Comparison of ENCODE assay signal across 22 mouse cellular contexts in genomic region chr5:108667370-108667769, GRCm38 (mm10). TPM values are rescaled to one million over a fixed set of nuclear protein-coding genes. Genes with fewer than 3 reads are reported as not detected.
DNase-seq lines count a peak whose midpoint lies in the region; ATAC-seq and TF ChIP-seq lines count a peak whose summit lies in the region.
"Had no signal": no experiment of that assay in that cellular context is flagged by ENCODE, and none has a peak within 500 bp of the region (broad histone marks: within the 10 kb centered on the region; RNA-seq: fewer than 3 reads in every experiment).

No protein-coding gene starts in this region.

- peaks cover 12% of the 10 kb centered on the region for H3K4me1 ChIP-seq in midbrain, embryonic 11.5 days (ENCODE audit: control insufficient read depth, insufficient read depth, low read length)
- H3K4me1 ChIP-seq in midbrain, embryonic 16.5 days (ENCODE audit: control insufficient read depth, insufficient read depth, low read length) = peaks cover 11% of the 10 kb centered on the region
- H3K4me1 ChIP-seq in MEL (ENCODE audit: control insufficient read depth in 1 of 2, insufficient read depth in 2 of 2, low read length in 2 of 2) = peaks cover 15 to 22% of the 10 kb centered on the region in 2 experiments
- peaks cover 7% of the 10 kb centered on the region; the same call in 1 of the 2 replicates for H3K4me1 ChIP-seq in forebrain, embryonic 11.5 days (replicated peaks; ENCODE audit: control insufficient read depth, insufficient read depth, low read length)

- ATAC-seq in midbrain, embryonic 11.5 days (ENCODE audit: low FRiP score) = no peak
- ATAC-seq in midbrain, embryonic 16.5 days = no peak
- ATAC-seq in forebrain, embryonic 11.5 days (replicated peaks; ENCODE audit: low FRiP score) = no peak
- ATAC-seq: activated CD4-positive, CD25-positive, alpha-beta regulatory T cell, adult 4 months; CD4-positive, CD25-positive, alpha-beta regulatory T cell, adult 4 months; Patski had no signal

- TF ChIP-seq EP300 in MEL (IDR thresholded peaks at IDR 0.05; ENCODE audit: low read depth in 1 of 2, low read length in 2 of 2) = peak; percentile 61 to 79

- H3K4me2 ChIP-seq in midbrain, embryonic 11.5 days = no peak overlapping the region
- no peak overlapping the region for H3K4me2 ChIP-seq in midbrain, embryonic 16.5 days (ENCODE audit: low read length)
- no peak overlapping the region for H3K4me2 ChIP-seq in forebrain, embryonic 11.5 days (ENCODE audit: low read depth, low read length, severe bottlenecking)

- no peak for DNase-seq in gastrocnemius, adult 2 months
- no peak for DNase-seq in gastrocnemius, postnatal 10 days
- DNase-seq in left cerebral cortex, adult 2 months (ENCODE audit: extremely low spot score in 1 of 2, low spot score in 2 of 2) = no peak
- no peak for DNase-seq in left cerebral cortex, postnatal 25 days (ENCODE audit: low spot score in 2 of 2)
- peak; percentile 23 for DNase-seq in midbrain, embryonic 11.5 days (ENCODE audit: low spot score, missing footprints)
- peak; percentile 38 for DNase-seq in MEL (ENCODE audit: low read depth, low spot score)
- DNase-seq in forebrain, embryonic 11.5 days (ENCODE audit: low spot score) = no peak
- DNase-seq: adrenal gland, adult 2 months; adrenal gland, adult 8-10 months; adrenal gland, postnatal 10 days; adrenal gland, postnatal 14 days; adrenal gland, postnatal 25 days; adrenal gland, postnatal 36 days; B cell, adult 2 months; cerebellum, adult 11 months; cerebellum, adult 11-12 months; cerebellum, adult 18-20 months had no signal

- no peaks in the 10 kb centered on the region; the same call in 1 of the 2 replicates for H3K36me3 ChIP-seq in midbrain, embryonic 11.5 days (ENCODE audit: control insufficient read depth, insufficient read depth, low read length)
- peaks cover 11% of the 10 kb centered on the region for H3K36me3 ChIP-seq in midbrain, embryonic 16.5 days (ENCODE audit: control insufficient read depth, insufficient read depth, low read length)
- peaks cover 0 to 13% of the 10 kb centered on the region in 2 experiments; a peak in 2 of 4 replicates for H3K36me3 ChIP-seq in MEL (ENCODE audit: control insufficient read depth in 1 of 2, insufficient read depth in 2 of 2, low read length in 2 of 2)
- peaks cover 2% of the 10 kb centered on the region; the same call in 1 of the 2 replicates for H3K36me3 ChIP-seq in forebrain, embryonic 11.5 days (ENCODE audit: control insufficient read depth, insufficient read depth, low read length)

- intact Hi-C loops in gastrocnemius, adult 2 months (cut with DNase I) = loop anchor here (5.0 kb wide), 1 partner anchor 235 kb away; the partner anchor contains the start of gene Atp5k
- intact Hi-C loops in left cerebral cortex, adult 2 months (cut with DNase I) = loop anchor here (5.0 to 10.0 kb wide), 2 partner anchors 235 to 533 kb away; partner anchors contain the start of genes Atp5k, Ccdc18 and Tmed5
- intact Hi-C loops in left cerebral cortex, postnatal 25 days (cut with DNase I) = no loop called here

- H3K79me2 ChIP-seq in MEL (ENCODE audit: control insufficient read depth, insufficient read depth, low read length, poor library complexity) = peaks cover 6% of the 10 kb centered on the region

- 82% methylated on average over 2 of the region's 2 CpGs for WGBS in midbrain, embryonic 11.5 days
- 84% methylated on average over 2 of the region's 2 CpGs for WGBS in midbrain, embryonic 16.5 days
- WGBS in forebrain, embryonic 11.5 days = 80% methylated on average over 2 of the region's 2 CpGs

- H3K27ac ChIP-seq in gastrocnemius, adult 2 months = no peak overlapping the region
- no peak overlapping the region for H3K27ac ChIP-seq in left cerebral cortex, adult 2 months
- H3K27ac ChIP-seq in midbrain, embryonic 11.5 days (ENCODE audit: low read depth, low read length) = no peak overlapping the region
- no peak overlapping the region for H3K27ac ChIP-seq in midbrain, embryonic 16.5 days (ENCODE audit: low read length)
- H3K27ac ChIP-seq in MEL (ENCODE audit: control insufficient read depth, low read depth, low read length) = peak overlapping the region; percentile 29; the same call in 1 of the 2 replicates
- H3K27ac ChIP-seq in forebrain, embryonic 11.5 days (ENCODE audit: low read depth, low read length) = no peak overlapping the region

- TF ChIP-seq CTCF in gastrocnemius, adult 2 months (IDR thresholded peaks at IDR 0.05) = 0 out of 2 replicates have a peak, but pooled peaks have one; percentile 1
- peak; percentile 12; the same call in 1 of the 2 replicates for TF ChIP-seq CTCF in left cerebral cortex, adult 2 months (IDR thresholded peaks at IDR 0.05)
- TF ChIP-seq CTCF in MEL (IDR thresholded peaks at IDR 0.05 in 2 of 3, conservative IDR thresholded peaks at IDR 0.05 in 1 of 3; ENCODE audit: control insufficient read depth in 1 of 3, insufficient read depth in 1 of 3, low read depth in 2 of 3, low read length in 3 of 3, poor library complexity in 1 of 3, severe bottlenecking in 1 of 3) = no peak

- H3K9ac ChIP-seq in midbrain, embryonic 11.5 days (ENCODE audit: low read length) = no peak overlapping the region
- H3K9ac ChIP-seq in midbrain, embryonic 16.5 days (ENCODE audit: low read depth, low read length) = no peak overlapping the region
- H3K9ac ChIP-seq in MEL (ENCODE audit: control insufficient read depth, low read depth, low read length, poor library complexity, severe bottlenecking) = 0 out of 2 replicates have a peak overlapping the region, but pooled peaks have one; percentile 14
- no peak overlapping the region for H3K9ac ChIP-seq in forebrain, embryonic 11.5 days (ENCODE audit: low read length)

- no peaks in the 10 kb centered on the region for H3K9me3 ChIP-seq in midbrain, embryonic 11.5 days (ENCODE audit: control insufficient read depth, low read length)
- H3K9me3 ChIP-seq in midbrain, embryonic 16.5 days (replicated peaks; ENCODE audit: control insufficient read depth, low read length, poor library complexity, severe bottlenecking) = no peaks in the 10 kb centered on the region
- H3K9me3 ChIP-seq in MEL (replicated peaks; ENCODE audit: insufficient read depth, low read length) = no peaks in the 10 kb centered on the region
- H3K9me3 ChIP-seq in forebrain, embryonic 11.5 days (ENCODE audit: control insufficient read depth, low read length) = no peaks in the 10 kb centered on the region
- H3K9me3 ChIP-seq: G1E had no signal

- H3K27me3 ChIP-seq in midbrain, embryonic 11.5 days (ENCODE audit: control insufficient read depth, insufficient read depth, low read length) = no peaks in the 10 kb centered on the region
- H3K27me3 ChIP-seq in midbrain, embryonic 16.5 days (ENCODE audit: control insufficient read depth, insufficient read depth, low read depth, low read length) = no peaks in the 10 kb centered on the region
- no peaks in the 10 kb centered on the region for H3K27me3 ChIP-seq in MEL (ENCODE audit: control insufficient read depth in 1 of 2, insufficient read depth in 2 of 2, low read length in 2 of 2)
- H3K27me3 ChIP-seq in forebrain, embryonic 11.5 days (ENCODE audit: control insufficient read depth, insufficient read depth, low read length) = no peaks in the 10 kb centered on the region
- H3K27me3 ChIP-seq: Patski had no signal

- no peak overlapping the region for H3K4me3 ChIP-seq in gastrocnemius, adult 2 months
- H3K4me3 ChIP-seq in left cerebral cortex, adult 2 months = no peak overlapping the region
- no peak overlapping the region for H3K4me3 ChIP-seq in midbrain, embryonic 11.5 days (ENCODE audit: low read depth, low read length)
- H3K4me3 ChIP-seq in midbrain, embryonic 16.5 days (ENCODE audit: low read depth, low read length) = no peak overlapping the region
- peak overlapping the region in 1 of 2 experiments; percentile 10; a peak in 1 of 4 replicates for H3K4me3 ChIP-seq in MEL (ENCODE audit: control insufficient read depth in 1 of 2, insufficient read depth in 1 of 2, low read depth in 2 of 2, low read length in 2 of 2)
- no peak overlapping the region for H3K4me3 ChIP-seq in forebrain, embryonic 11.5 days (ENCODE audit: low read depth, low read length)

- no peak for TF ChIP-seq RAD21 in MEL (IDR thresholded peaks at IDR 0.05; ENCODE audit: low read depth, low read length)

- no peak for TF ChIP-seq POLR2A in MEL (IDR thresholded peaks at IDR 0.05; ENCODE audit: control insufficient read depth in 1 of 2, insufficient read depth in 1 of 2, low read depth in 1 of 2, low read length in 2 of 2, poor library complexity in 1 of 2)

RNA-seq across cellular contexts. Expression of gene Dgkq, which starts 2.1 kb away (rescaled TPM):
- total RNA-seq in gastrocnemius, adult 2 months (2021) = 1 to 10 TPM; 3.9 to 4.6 TPM
- 1 to 10 TPM; 3.7 to 8.3 TPM for total RNA-seq in gastrocnemius, postnatal 10 days (2021)
- 10 to 100 TPM; 58.9 to 59.7 TPM for total RNA-seq in left cerebral cortex, adult 2 months (2021)
- total RNA-seq in left cerebral cortex, postnatal 25 days (2021) = 10 to 100 TPM; 46.9 to 57.7 TPM
- 8.6 TPM in 2 replicates for polyA plus RNA-seq in midbrain, embryonic 11.5 days (2014; fragmentation: Nextera tagmentation; extraction: Ambion mirVana)
- polyA plus RNA-seq in midbrain, embryonic 16.5 days (2015; fragmentation: Nextera tagmentation; extraction: Ambion mirVana) = 33.0 and 36.9 TPM in 2 replicates
- 10.5 and 11.3 TPM in 2 replicates for total RNA-seq in MEL (2012; rRNA removed)
- 10 to 100 TPM in 1 of 2 experiments, not detected in 1; 11.3 TPM for polyA plus RNA-seq in MEL (2012; ENCODE audit: insufficient read depth in 1 of 2, insufficient read length in 2 of 2, low read depth in 1 of 2, low replicate concordance in 2 of 2, missing spikeins in 1 of 2)
- polyA plus RNA-seq in forebrain, embryonic 11.5 days (2014; fragmentation: Nextera tagmentation; extraction: Ambion mirVana) = 13.6 and 13.9 TPM in 2 replicates

RNA-seq across cellular contexts. Expression of gene Idua, which starts 7.2 kb away (rescaled TPM):
- total RNA-seq in gastrocnemius, adult 2 months (2021) = 10 to 100 TPM; 11.8 to 12.5 TPM
- 1 to 10 TPM; 6.3 to 8.0 TPM for total RNA-seq in gastrocnemius, postnatal 10 days (2021)
- 10 to 100 TPM; 14.9 to 20.8 TPM for total RNA-seq in left cerebral cortex, adult 2 months (2021)
- total RNA-seq in left cerebral cortex, postnatal 25 days (2021) = 10 to 100 TPM; 11.4 to 15.0 TPM
- 9.2 TPM in 2 replicates for polyA plus RNA-seq in midbrain, embryonic 11.5 days (2014; fragmentation: Nextera tagmentation; extraction: Ambion mirVana)
- polyA plus RNA-seq in midbrain, embryonic 16.5 days (2015; fragmentation: Nextera tagmentation; extraction: Ambion mirVana) = 13.1 and 14.4 TPM in 2 replicates
- 1.5 and 1.9 TPM in 2 replicates for total RNA-seq in MEL (2012; rRNA removed)
- 1 to 10 TPM in 1 of 2 experiments, not detected in 1; 9.5 TPM for polyA plus RNA-seq in MEL (2012; ENCODE audit: insufficient read depth in 1 of 2, insufficient read length in 2 of 2, low read depth in 1 of 2, low replicate concordance in 2 of 2, missing spikeins in 1 of 2)
- polyA plus RNA-seq in forebrain, embryonic 11.5 days (2014; fragmentation: Nextera tagmentation; extraction: Ambion mirVana) = 11.5 and 11.6 TPM in 2 replicates

RNA-seq across cellular contexts. Expression of gene Slc26a1, which starts 8.0 kb away (rescaled TPM):
- total RNA-seq in gastrocnemius, adult 2 months (2021) = not detected
- total RNA-seq in gastrocnemius, postnatal 10 days (2021) = under 1 TPM; 0.07 to 0.20 TPM
- 1 to 10 TPM in 1 of 2 experiments, under 1 TPM in 1; 0.89 to 1.4 TPM for total RNA-seq in left cerebral cortex, adult 2 months (2021)
- total RNA-seq in left cerebral cortex, postnatal 25 days (2021) = 1 to 10 TPM; 1.3 to 1.5 TPM
- 0.69 and 0.81 TPM in 2 replicates for polyA plus RNA-seq in midbrain, embryonic 11.5 days (2014; fragmentation: Nextera tagmentation; extraction: Ambion mirVana)
- polyA plus RNA-seq in midbrain, embryonic 16.5 days (2015; fragmentation: Nextera tagmentation; extraction: Ambion mirVana) = 4.3 and 4.4 TPM in 2 replicates
- 31.2 and 33.9 TPM in 2 replicates for total RNA-seq in MEL (2012; rRNA removed)
- polyA plus RNA-seq in MEL (2012; ENCODE audit: insufficient read depth in 1 of 2, insufficient read length in 2 of 2, low read depth in 1 of 2, low replicate concordance in 2 of 2, missing spikeins in 1 of 2) = 10 to 100 TPM in 1 of 2 experiments, not detected in 1; 29.6 TPM
- polyA plus RNA-seq in forebrain, embryonic 11.5 days (2014; fragmentation: Nextera tagmentation; extraction: Ambion mirVana) = 1.1 and 1.5 TPM in 2 replicates

RNA-seq across cellular contexts. Expression of gene Fgfrl1, which starts 24.8 kb away (rescaled TPM):
- total RNA-seq in gastrocnemius, adult 2 months (2021) = 10 to 100 TPM; 18.0 to 45.2 TPM
- total RNA-seq in gastrocnemius, postnatal 10 days (2021) = 10 to 100 TPM; 67.3 to 80.5 TPM
- total RNA-seq in left cerebral cortex, adult 2 months (2021) = 10 to 100 TPM; 19.7 to 21.7 TPM
- total RNA-seq in left cerebral cortex, postnatal 25 days (2021) = 10 to 100 TPM; 20.0 to 20.6 TPM
- 11.9 and 15.0 TPM in 2 replicates for polyA plus RNA-seq in midbrain, embryonic 11.5 days (2014; fragmentation: Nextera tagmentation; extraction: Ambion mirVana)
- polyA plus RNA-seq in midbrain, embryonic 16.5 days (2015; fragmentation: Nextera tagmentation; extraction: Ambion mirVana) = 3.3 and 3.5 TPM in 2 replicates
- total RNA-seq in MEL (2012; rRNA removed) = 13.1 and 16.0 TPM in 2 replicates
- polyA plus RNA-seq in MEL (2012; ENCODE audit: insufficient read depth in 1 of 2, insufficient read length in 2 of 2, low read depth in 1 of 2, low replicate concordance in 2 of 2, missing spikeins in 1 of 2) = 10 to 100 TPM in 1 of 2 experiments, not detected in 1; 27.3 TPM
- polyA plus RNA-seq in forebrain, embryonic 11.5 days (2014; fragmentation: Nextera tagmentation; extraction: Ambion mirVana) = 22.0 and 24.5 TPM in 2 replicates
- polyA plus RNA-seq: activated CD4-positive, CD25-positive, alpha-beta regulatory T cell, adult 4 months had no signal

RNA-seq across cellular contexts. Expression of gene Tmem175, which starts 37.8 kb away (rescaled TPM):
- total RNA-seq in gastrocnemius, adult 2 months (2021) = 1 to 10 TPM; 7.8 to 8.0 TPM
- 1 to 10 TPM; 6.8 to 7.8 TPM for total RNA-seq in gastrocnemius, postnatal 10 days (2021)
- total RNA-seq in left cerebral cortex, adult 2 months (2021) = 10 to 100 TPM; 40.8 to 43.2 TPM
- total RNA-seq in left cerebral cortex, postnatal 25 days (2021) = 10 to 100 TPM; 37.4 to 42.1 TPM
- polyA plus RNA-seq in midbrain, embryonic 11.5 days (2014; fragmentation: Nextera tagmentation; extraction: Ambion mirVana) = 20.9 and 22.1 TPM in 2 replicates
- 22.0 and 25.1 TPM in 2 replicates for polyA plus RNA-seq in midbrain, embryonic 16.5 days (2015; fragmentation: Nextera tagmentation; extraction: Ambion mirVana)
- 19.3 and 22.1 TPM in 2 replicates for total RNA-seq in MEL (2012; rRNA removed)
- polyA plus RNA-seq in MEL (2012; ENCODE audit: insufficient read depth in 1 of 2, insufficient read length in 2 of 2, low read depth in 1 of 2, low replicate concordance in 2 of 2, missing spikeins in 1 of 2) = 10 to 100 TPM in 1 of 2 experiments, not detected in 1; 39.2 TPM
- polyA plus RNA-seq in forebrain, embryonic 11.5 days (2014; fragmentation: Nextera tagmentation; extraction: Ambion mirVana) = 19.4 and 22.2 TPM in 2 replicates

Comparison
In these comparisons a context has a peak if more than half of its experiments do, and no peak if none do; other contexts are left out.
1. DNase-seq: peak in midbrain, embryonic 11.5 days (single experiment) and MEL (single experiment); none in gastrocnemius, adult 2 months (single experiment), gastrocnemius, postnatal 10 days (single experiment), left cerebral cortex, adult 2 months (0 of 2), left cerebral cortex, postnatal 25 days (0 of 2) and forebrain, embryonic 11.5 days (single experiment).
2. CTCF ChIP-seq: peak in gastrocnemius, adult 2 months (single experiment) and left cerebral cortex, adult 2 months (single experiment); none in MEL (0 of 3).
3. RNA of gene Slc26a1, which starts 8.0 kb away (total RNA-seq): 31.2 to 33.9 TPM in MEL; 1.3 to 1.5 TPM in left cerebral cortex, postnatal 25 days, 0.89 to 1.4 TPM in left cerebral cortex, adult 2 months, 0.07 to 0.20 TPM in gastrocnemius, postnatal 10 days and not detected in gastrocnemius, adult 2 months; every median in the first group is over 10 times any median in the second.